In genomic region chr5:107059514-107059913, GRCm38 (mm10) we compare ENCODE assay signal across 28 mouse cellular contexts.
DNase-seq lines count a peak whose midpoint lies in the region; ATAC-seq lines count a peak whose summit lies in the region.
"Had no signal": no experiment of that assay in that cellular context is flagged by ENCODE, and none has a peak within 500 bp of the region (broad histone marks: within the 10 kb centered on the region; RNA-seq: fewer than 3 reads in every experiment).

No protein-coding gene starts in this region.

- WGBS in heart, embryonic 10.5 days, result 71% methylated on average over 5 of the region's 5 CpGs
- 82% methylated on average over 5 of the region's 5 CpGs for WGBS in stomach, embryonic 16.5 days

- no peak overlapping the region for H3K9ac ChIP-seq in stomach, embryonic 16.5 days (ENCODE audit: low read length)
- H3K9ac ChIP-seq: forebrain, embryonic 13.5 days; hindbrain, embryonic 14.5 days had no signal

- no peak overlapping the region for H3K4me3 ChIP-seq in heart, embryonic 10.5 days
- no peak overlapping the region for H3K4me3 ChIP-seq in stomach, embryonic 16.5 days (replicated peaks; ENCODE audit: low read length)
- H3K4me3 ChIP-seq: forebrain, embryonic 10.5 days; forebrain, embryonic 13.5 days; gastrocnemius, adult 2 months; heart, adult 2 months had no signal

- ATAC-seq in hematopoietic stem cell, adult 5-6 weeks (replicated peaks in 1 of 2; ENCODE audit: insufficient read depth in 1 of 2, low FRiP score in 2 of 2, low TSS enrichment in 1 of 2, low read depth in 1 of 2, poor library complexity in 2 of 2, severe bottlenecking in 2 of 2), result peak; percentile 57 to 70; a peak in 2 of 4 replicates
- ATAC-seq in stomach, embryonic 16.5 days (ENCODE audit: insufficient read depth, low FRiP score), result 0 out of 2 replicates have a peak, but pooled peaks have one; percentile 12
- ATAC-seq: activated CD4-positive, CD25-positive, alpha-beta regulatory T cell, adult 4 months; forebrain, embryonic 13.5 days; forebrain, embryonic 16.5 days; hindbrain, postnatal 0 days; inflammation-experienced regulatory T-cells, adult 6 months; intestine, postnatal 0 days had no signal

- H3K36me3 ChIP-seq in heart, embryonic 10.5 days, result peaks cover 8% of the 10 kb centered on the region; the same call in 1 of the 2 replicates
- no peaks in the 10 kb centered on the region for H3K36me3 ChIP-seq in stomach, embryonic 16.5 days (ENCODE audit: control insufficient read depth, insufficient read depth, low read length)
- H3K36me3 ChIP-seq: forebrain, embryonic 10.5 days; G1E had no signal

- H3K4me1 ChIP-seq in heart, embryonic 10.5 days, result peaks cover 46% of the 10 kb centered on the region
- H3K4me1 ChIP-seq in stomach, embryonic 16.5 days (ENCODE audit: control insufficient read depth, insufficient read depth, low read length), result 0 out of 2 replicates have a peak, but pooled peaks cover 2% of the 10 kb centered on the region

- H3K27me3 ChIP-seq in heart, embryonic 10.5 days (ENCODE audit: insufficient read depth, poor library complexity, severe bottlenecking), result no peaks in the 10 kb centered on the region
- no peaks in the 10 kb centered on the region for H3K27me3 ChIP-seq in stomach, embryonic 16.5 days (ENCODE audit: control insufficient read depth, insufficient read depth, low read length)
- H3K27me3 ChIP-seq: CH12.LX; forebrain, embryonic 13.5 days had no signal

- no peak for DNase-seq in heart, embryonic 10.5 days (ENCODE audit: low spot score)
- DNase-seq in heart, postnatal 36 days, result no peak
- DNase-seq in MEL-GATA-1-ER (ENCODE audit: extremely low read depth, low read depth), result peak; percentile 64
- DNase-seq in adrenal gland, postnatal 14 days, result no peak
- DNase-seq in gastrocnemius, postnatal 25 days, result no peak
- no peak for DNase-seq in urinary bladder, adult 2 months (ENCODE audit: low spot score)
- DNase-seq: adrenal gland, postnatal 10 days; B cell, adult 2 months; cerebellum, adult 11 months; cerebellum, adult 2 months; cerebellum, postnatal 10 days; cerebellum, postnatal 36 days; gastrocnemius, adult 2 months; gastrocnemius, postnatal 14 days; heart, adult 2 months had no signal

- H3K9me3 ChIP-seq in heart, embryonic 10.5 days, result no peaks in the 10 kb centered on the region
- H3K9me3 ChIP-seq in stomach, embryonic 16.5 days (replicated peaks; ENCODE audit: control insufficient read depth, low read length), result no peaks in the 10 kb centered on the region
- H3K9me3 ChIP-seq: forebrain, embryonic 10.5 days; G1E had no signal

- intact Hi-C loops in heart, postnatal 36 days (cut with DNase I), result no loop called here

- no peak overlapping the region for H3K4me2 ChIP-seq in stomach, embryonic 16.5 days (ENCODE audit: low read depth, low read length)
- H3K4me2 ChIP-seq: forebrain, embryonic 13.5 days; heart, embryonic 11.5 days; hindbrain, embryonic 14.5 days had no signal

- peak overlapping the region; percentile 72 for H3K27ac ChIP-seq in heart, embryonic 10.5 days
- no peak overlapping the region for H3K27ac ChIP-seq in stomach, embryonic 16.5 days (ENCODE audit: low read length)
- H3K27ac ChIP-seq: forebrain, embryonic 10.5 days; forebrain, embryonic 13.5 days; gastrocnemius, adult 2 months; heart, adult 2 months; hindbrain, embryonic 14.5 days; hindbrain, postnatal 0 days had no signal
